Mouse (Mus musculus): Measurements from ENCODE around the gene Zfp933. TPM values are rescaled to one million over a fixed set of nuclear protein-coding genes. Genes with fewer than 3 reads are reported as not detected.
"Not testable (repeated sequence)": the region's sequence is repeated elsewhere in the genome, so short reads cannot be mapped to it uniquely, and the experiment has no call there.

The Zfp933 gene
- total and polyA plus RNA-seq, 2 experiments from 2014 or later = 3.5 to 7.1 TPM

DNA sequence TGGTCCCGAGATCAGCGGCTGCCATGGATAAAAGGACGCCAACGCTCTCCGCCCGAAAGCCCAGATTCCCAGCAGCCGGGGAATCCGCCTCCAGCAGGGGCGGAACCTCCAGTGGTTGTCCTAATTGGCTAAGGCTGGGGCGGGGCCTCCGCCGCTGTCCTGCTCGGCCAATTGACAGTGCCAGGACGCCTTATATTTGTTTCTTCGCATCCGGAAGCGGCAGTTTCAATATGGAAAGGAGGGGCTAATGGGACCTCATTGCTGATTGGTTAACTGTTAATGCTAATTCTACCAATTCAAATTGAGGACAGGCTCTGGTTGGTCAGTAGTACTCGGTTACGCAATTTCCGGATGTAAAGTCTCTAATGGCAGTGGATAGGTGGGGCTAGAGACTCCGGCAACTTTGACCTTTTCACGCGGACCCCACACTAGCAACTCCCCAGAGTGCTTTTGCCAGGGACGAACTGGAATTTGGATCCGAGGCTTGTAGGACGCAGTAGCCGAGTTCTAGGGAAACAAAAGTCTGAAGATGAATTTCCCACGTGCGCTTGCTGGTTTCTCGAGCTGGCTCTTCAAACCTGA, 20.4 kb upstream of the Zfp933 start, which contains the start of the genes Miip and Fv1:
TSS of gene Miip (minus strand) at position 367 of the 582 bp plus-strand sequence.
TSS of gene Fv1 (plus strand) at position 530 of the 582 bp plus-strand sequence.
- H3K27ac ChIP-seq (ENCODE audit: low read depth) = peak within 1 kb of the TSS; percentile 90
- DNase-seq (ENCODE audit: low spot score) (peak; percentile 100), ATAC-seq (ENCODE audit: insufficient read depth, low read depth) (peak; percentile 96)
- peak within 1 kb of the TSS; percentile 86 for H3K4me3 ChIP-seq (ENCODE audit: low read depth, low read length)
- under 1% methylated on average over 30 of the region's 30 CpGs for WGBS
- peaks cover 38% of the 10 kb centered on the region for H3K36me3 ChIP-seq (replicated peaks; ENCODE audit: control insufficient read depth, insufficient read depth, low read length)
- H3K9me3 ChIP-seq (replicated peaks; ENCODE audit: control insufficient read depth, low read length) = no peaks in the 10 kb centered on the region
- peak within 1 kb of the TSS; percentile 74 for H3K9ac ChIP-seq (replicated peaks; ENCODE audit: low read depth, low read length)
- H3K4me2 ChIP-seq (ENCODE audit: low read depth, low read length) = peak within 1 kb of the TSS; percentile 84
- H3K27me3 ChIP-seq (ENCODE audit: control insufficient read depth, insufficient read depth, low read length) = no peaks in the 10 kb centered on the region
- TF ChIP-seq EP300 (IDR thresholded peaks at IDR 0.05; ENCODE audit: low read depth) (no peak; the same call in 1 of the 2 replicates), CTCF (IDR thresholded peaks at IDR 0.05; ENCODE audit: low read depth) (peak; percentile 13)
- peaks cover 24% of the 10 kb centered on the region for H3K4me1 ChIP-seq (ENCODE audit: control insufficient read depth, insufficient read depth)

DNA sequence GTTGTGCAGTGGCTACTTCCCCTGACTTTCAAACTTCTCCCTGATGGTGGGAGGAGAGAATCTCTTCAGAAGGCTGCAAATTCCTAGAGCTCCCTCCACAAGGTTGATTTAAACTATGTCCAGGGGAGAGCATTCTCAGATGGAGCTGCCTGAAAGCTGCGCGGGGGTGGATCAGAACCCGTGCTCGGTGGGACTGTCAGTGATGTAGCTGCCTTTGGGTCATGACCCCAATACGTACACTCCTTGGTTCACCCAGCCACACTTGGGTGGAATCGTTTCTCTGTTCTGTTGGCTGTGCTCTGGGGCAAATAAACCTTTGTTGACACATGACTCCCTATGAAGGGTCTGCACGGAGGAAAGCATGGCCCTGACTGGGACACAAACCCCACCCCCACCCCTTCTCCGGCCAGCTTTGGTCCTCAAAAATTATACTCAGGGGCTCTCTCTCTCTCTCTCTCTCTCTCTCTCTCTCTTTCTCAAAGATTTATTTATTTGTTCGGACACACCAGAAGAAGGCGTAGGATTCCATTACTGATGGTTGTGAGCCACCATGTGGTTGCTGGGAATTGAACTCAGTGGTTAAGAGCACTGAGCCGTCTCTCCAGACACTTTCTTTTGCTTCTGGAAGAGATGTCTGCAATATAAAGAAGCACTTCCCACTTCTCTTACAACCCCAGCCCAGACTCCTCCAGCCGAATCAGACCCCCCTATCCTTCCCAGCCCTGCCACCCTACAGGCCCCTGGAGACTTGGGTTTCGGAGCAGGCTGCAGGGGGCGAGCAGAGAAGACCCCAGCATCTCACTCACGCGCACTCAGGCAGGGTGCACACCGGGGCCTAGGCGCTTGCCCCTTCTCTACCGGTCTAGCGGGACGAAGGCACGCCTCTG, 19.6 kb upstream of the Zfp933 start:
- H3K9me3 ChIP-seq (replicated peaks; ENCODE audit: control insufficient read depth, low read length) = no peaks in the 10 kb centered on the region
- DNase-seq (ENCODE audit: low spot score) (peak; percentile 45), ATAC-seq (ENCODE audit: insufficient read depth, low read depth) (peak; percentile 6; the same call in 1 of the 2 replicates)
- peak overlapping the region; percentile 74 for H3K9ac ChIP-seq (replicated peaks; ENCODE audit: low read depth, low read length)
- peaks cover 38% of the 10 kb centered on the region for H3K36me3 ChIP-seq (replicated peaks; ENCODE audit: control insufficient read depth, insufficient read depth, low read length)
- peaks cover 24% of the 10 kb centered on the region for H3K4me1 ChIP-seq (ENCODE audit: control insufficient read depth, insufficient read depth)
- TF ChIP-seq CTCF (IDR thresholded peaks at IDR 0.05; ENCODE audit: low read depth) = no peak; the same call in 1 of the 2 replicates
- no peak for TF ChIP-seq EP300 (IDR thresholded peaks at IDR 0.05; ENCODE audit: low read depth)
- no peaks in the 10 kb centered on the region for H3K27me3 ChIP-seq (ENCODE audit: control insufficient read depth, insufficient read depth, low read length)
- 8% methylated on average over 22 of the region's 22 CpGs for WGBS
- H3K27ac ChIP-seq (ENCODE audit: low read depth) = peak overlapping the region; percentile 90
- peak overlapping the region; percentile 86 for H3K4me3 ChIP-seq (ENCODE audit: low read depth, low read length)
- peak overlapping the region; percentile 84 for H3K4me2 ChIP-seq (ENCODE audit: low read depth, low read length)

DNA sequence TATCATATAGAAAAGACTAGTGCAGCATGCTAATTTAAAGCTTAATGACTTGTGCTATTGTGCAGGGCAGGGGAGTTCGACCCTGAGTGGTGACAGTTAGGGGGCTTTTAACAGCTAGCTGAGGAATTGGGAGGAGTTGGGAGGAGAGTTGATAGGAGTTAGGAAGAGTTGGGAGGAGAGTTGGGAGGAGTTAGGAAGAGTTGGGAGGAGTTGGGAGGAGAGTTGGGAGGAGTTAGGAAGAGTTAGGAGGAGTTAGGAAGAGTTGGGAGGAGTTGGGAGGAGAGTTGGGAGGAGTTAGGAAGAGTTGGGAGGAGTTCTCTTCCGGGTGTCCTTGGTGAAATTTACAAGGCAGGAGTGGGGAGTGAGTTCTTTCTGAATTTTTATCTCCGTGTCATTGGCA, 18.6 kb upstream of the Zfp933 start:
- not testable (repeated sequence) for H3K4me2 ChIP-seq (ENCODE audit: low read depth, low read length); H3K9me3 ChIP-seq (replicated peaks; ENCODE audit: control insufficient read depth, low read length); DNase-seq (ENCODE audit: low spot score); H3K9ac ChIP-seq (replicated peaks; ENCODE audit: low read depth, low read length); H3K27ac ChIP-seq (ENCODE audit: low read depth); ATAC-seq (ENCODE audit: insufficient read depth, low read depth); H3K27me3 ChIP-seq (ENCODE audit: control insufficient read depth, insufficient read depth, low read length); H3K4me3 ChIP-seq (ENCODE audit: low read depth, low read length)
- 40% methylated on average over 3 of the region's 3 CpGs for WGBS
- Histone ChIP-seq H3K36me3 (replicated peaks; ENCODE audit: control insufficient read depth, insufficient read depth, low read length) (peaks cover 40% of the 10 kb centered on the region), H3K4me1 (ENCODE audit: control insufficient read depth, insufficient read depth) (peaks cover 24% of the 10 kb centered on the region)

DNA sequence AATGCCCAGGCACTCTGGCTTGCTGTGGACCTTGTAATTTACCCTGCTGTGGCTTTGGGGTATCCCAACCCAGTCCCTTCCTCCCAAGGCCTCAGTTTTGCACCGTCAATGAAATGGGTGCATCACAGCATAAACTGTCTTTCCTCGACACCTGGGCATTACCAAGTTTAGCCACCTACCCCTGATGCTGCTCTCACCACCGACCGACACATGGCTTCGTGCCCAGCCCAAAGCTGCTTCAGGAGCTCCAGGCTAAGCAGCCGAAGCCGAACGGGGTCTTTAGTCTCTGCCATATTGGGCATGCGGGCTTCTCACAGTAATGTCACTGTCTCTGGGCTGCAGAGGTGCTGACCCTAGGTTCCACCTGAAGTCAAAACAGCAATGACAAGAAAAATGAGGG, 17.9 kb upstream of the Zfp933 start:
- Histone ChIP-seq H3K27ac (ENCODE audit: low read depth) (no peak overlapping the region), H3K4me3 (ENCODE audit: low read depth, low read length) (no peak overlapping the region), H3K9ac (replicated peaks; ENCODE audit: low read depth, low read length) (no peak overlapping the region), H3K4me1 (ENCODE audit: control insufficient read depth, insufficient read depth) (peaks cover 24% of the 10 kb centered on the region), H3K9me3 (replicated peaks; ENCODE audit: control insufficient read depth, low read length) (no peaks in the 10 kb centered on the region), H3K27me3 (ENCODE audit: control insufficient read depth, insufficient read depth, low read length) (no peaks in the 10 kb centered on the region), H3K36me3 (replicated peaks; ENCODE audit: control insufficient read depth, insufficient read depth, low read length) (peaks cover 47% of the 10 kb centered on the region), H3K4me2 (ENCODE audit: low read depth, low read length) (no peak overlapping the region)
- no peak for DNase-seq (ENCODE audit: low spot score)
- 96% methylated on average over 9 of the region's 9 CpGs for WGBS
- no peak for ATAC-seq (ENCODE audit: insufficient read depth, low read depth)
- TF ChIP-seq CTCF (IDR thresholded peaks at IDR 0.05; ENCODE audit: low read depth) (no peak), EP300 (IDR thresholded peaks at IDR 0.05; ENCODE audit: low read depth) (no peak)

DNA sequence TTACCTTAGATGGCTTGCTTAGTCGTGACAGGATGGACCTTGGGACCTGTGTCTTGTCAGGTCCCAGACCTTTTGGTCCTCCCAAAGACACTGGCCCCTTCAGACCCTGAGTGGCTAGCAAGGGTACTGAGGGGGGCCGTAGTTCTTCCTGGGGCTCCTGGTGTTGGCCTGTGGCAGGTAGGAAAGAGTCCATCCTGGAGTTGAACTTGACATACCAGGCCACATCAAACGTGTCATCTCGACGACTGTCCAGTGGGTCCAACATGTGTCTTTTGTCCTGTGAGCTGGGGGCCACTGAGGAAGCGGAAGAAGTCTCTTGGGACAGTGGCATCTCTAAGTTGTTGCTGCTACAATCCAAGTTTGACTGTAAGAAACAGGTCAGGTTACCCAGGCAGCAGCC, 17.5 kb upstream of the Zfp933 start:
- Histone ChIP-seq H3K9ac (replicated peaks; ENCODE audit: low read depth, low read length) (no peak overlapping the region), H3K27ac (ENCODE audit: low read depth) (no peak overlapping the region), H3K9me3 (replicated peaks; ENCODE audit: control insufficient read depth, low read length) (no peaks in the 10 kb centered on the region), H3K4me2 (ENCODE audit: low read depth, low read length) (no peak overlapping the region), H3K4me3 (ENCODE audit: low read depth, low read length) (no peak overlapping the region), H3K4me1 (ENCODE audit: control insufficient read depth, insufficient read depth) (peaks cover 24% of the 10 kb centered on the region), H3K27me3 (ENCODE audit: control insufficient read depth, insufficient read depth, low read length) (no peaks in the 10 kb centered on the region), H3K36me3 (replicated peaks; ENCODE audit: control insufficient read depth, insufficient read depth, low read length) (peaks cover 52% of the 10 kb centered on the region)
- 91% methylated on average over 6 of the region's 6 CpGs for WGBS
- TF ChIP-seq CTCF (IDR thresholded peaks at IDR 0.05; ENCODE audit: low read depth) = no peak
- TF ChIP-seq EP300 (IDR thresholded peaks at IDR 0.05; ENCODE audit: low read depth) = no peak
- no peak for ATAC-seq (ENCODE audit: insufficient read depth, low read depth)
- DNase-seq (ENCODE audit: low spot score) = no peak
